Mouse (Mus musculus) lung, adult 2 months (tissue): Measurements from ENCODE around the gene Fdx1. TPM values are rescaled to one million over a fixed set of nuclear protein-coding genes. Genes with fewer than 3 reads are reported as not detected.

Source experiments
- DNase-seq: peaks from one replicate; pipeline ENCODE4 v3.0.0; 2022
- H3K4me1 ChIP-seq: fragments of 200-500 bp; 2 replicates; pipeline ENCODE4 v1.6.1; 2011; ENCODE audit warnings: low read length; ENCODE audit not compliant: control insufficient read depth, insufficient read depth
- H3K4me3 ChIP-seq: fragments of 200-500 bp; replicated peaks from 2 replicates; pipeline ENCODE3; 2011; ENCODE audit warnings: low read depth, mild to moderate bottlenecking, control low read depth, low read length; ENCODE audit errors: extremely low read depth
- CTCF ChIP-seq: fragments of 200-500 bp; IDR thresholded peaks from 2 replicates; pipeline ENCODE4 v1.5.1; 2011; ENCODE audit warnings: mild to moderate bottlenecking, low read length, control low read depth; ENCODE audit not compliant: insufficient read depth
- POLR2A ChIP-seq: fragments of 200-500 bp; IDR thresholded peaks from 2 replicates; pipeline ENCODE4 v1.6.1; 2011; ENCODE audit warnings: low read depth, mild to moderate bottlenecking, control low read depth, low read length, borderline replicate concordance; ENCODE audit errors: extremely low read depth
- WGBS: fragments of 180-500 bp; shearing (Covaris S2); methylation state at CpG from one replicate; pipeline ENCODE4 v1.1.7; 2018; 5-methylcytosine and 5-hydroxymethylcytosine counted together
- polyA plus RNA-seq: library from polyadenylated mRNA; depleted of rRNA; stranded (reverse); fragments of >200 nt; gene quantifications from 2 replicates; pipeline ENCODE4 v1.2.3, GENCODE M21; 2012; rRNA removed

Gene Fdx1
- 106 and 178 TPM in 2 replicates for polyA plus RNA-seq

DNA sequence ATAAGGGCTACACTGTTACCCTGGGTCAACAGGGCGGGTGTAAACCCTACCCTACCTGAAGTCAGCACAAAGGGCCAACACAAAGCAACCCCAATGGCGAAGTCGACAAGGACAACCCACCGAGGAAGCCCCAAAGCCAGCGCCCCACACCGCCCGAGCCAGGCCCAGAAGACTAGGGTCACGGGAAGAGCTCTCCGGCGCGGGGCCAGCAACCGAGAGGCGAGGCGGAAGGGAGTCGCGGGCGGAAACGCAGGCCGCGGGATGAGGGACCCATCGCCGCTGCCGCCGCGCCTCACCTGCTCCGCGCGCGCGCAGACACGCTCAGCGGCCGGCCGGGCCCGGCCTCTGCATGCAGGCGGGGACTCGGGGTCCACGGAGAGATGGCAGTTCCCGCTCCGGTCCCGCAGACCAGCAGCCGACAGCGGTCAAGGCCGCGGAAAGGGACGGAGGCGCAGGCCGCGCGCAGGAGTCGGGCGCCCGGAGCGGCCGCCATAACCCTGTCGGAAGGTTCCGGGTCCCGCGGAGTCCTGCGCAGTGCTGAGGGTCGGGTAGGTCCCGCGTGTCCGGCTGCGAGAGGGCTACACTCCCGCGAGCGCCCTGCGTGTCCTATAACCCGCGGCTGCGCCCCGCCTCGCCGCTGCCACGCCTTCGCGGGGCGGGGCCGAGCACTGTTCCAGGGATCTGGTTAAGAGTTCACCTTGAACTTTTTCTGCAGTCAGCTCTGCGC, at the start of gene Fdx1:
Gene Fdx1 (minus strand): TSS at position 582 of the 727 bp plus-strand sequence.
- Histone ChIP-seq H3K4me1 (peaks cover 2% of the 10 kb centered on the region), H3K4me3 (peak within 1 kb of the TSS; percentile 90)
- TF ChIP-seq POLR2A (peak; percentile 81; the same call in 1 of the 2 replicates), CTCF (no peak)
- WGBS: 1% methylated on average over 73 of the region's 81 CpGs
- DNase-seq: peak; percentile 87

GRCm38 (mm10) chr9:52012781-52013436, 49.6 kb upstream of the Fdx1 start:
- WGBS: 83% methylated on average over 5 of the region's 5 CpGs
- Histone ChIP-seq H3K4me3 (no peak overlapping the region), H3K4me1 (0 out of 2 replicates have a peak, but pooled peaks cover 5% of the 10 kb centered on the region)
- no peak for TF ChIP-seq CTCF
- no peak for TF ChIP-seq POLR2A
- no peak for DNase-seq

GRCm38 (mm10) chr9:52012311-52012710, 49.0 kb upstream of the Fdx1 start:
- 93% methylated on average over 1 of the region's 1 CpGs for WGBS
- H3K4me3 ChIP-seq: no peak overlapping the region
- TF ChIP-seq POLR2A: no peak
- TF ChIP-seq CTCF: no peak
- H3K4me1 ChIP-seq: 0 out of 2 replicates have a peak, but pooled peaks cover 5% of the 10 kb centered on the region
- DNase-seq: no peak

DNA sequence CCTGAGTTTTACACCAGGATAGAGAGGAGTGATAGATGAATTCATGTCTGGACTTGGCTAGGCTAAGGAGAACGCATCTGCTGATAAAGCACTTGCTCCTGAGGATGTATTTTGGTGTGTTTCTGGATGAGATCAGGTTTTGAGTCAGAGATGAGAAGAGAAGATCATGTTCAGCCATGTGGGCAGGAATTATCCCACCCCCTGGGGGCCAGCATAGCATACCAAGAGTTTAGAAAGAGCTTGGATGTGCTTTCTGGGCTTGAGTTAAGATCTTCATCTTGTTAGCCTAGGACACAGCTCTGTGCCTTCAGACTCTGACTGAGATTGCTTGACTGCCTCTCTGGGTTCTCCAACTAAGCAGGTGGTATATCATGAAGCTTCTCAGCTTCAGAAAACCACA, 45.2 kb upstream of the Fdx1 start:
- WGBS: 94% methylated on average over 1 of the region's 1 CpGs
- DNase-seq: no peak

GRCm38 (mm10) chr9:52007341-52007740, 44.0 kb upstream of the Fdx1 start:
- no peak for DNase-seq
- WGBS: 72% methylated on average over 2 of the region's 2 CpGs
- TF ChIP-seq POLR2A (no peak), CTCF (no peak)
- Histone ChIP-seq H3K4me1 (no peaks in the 10 kb centered on the region), H3K4me3 (no peak overlapping the region)

More for the DNA sequence above, 45.2 kb upstream of the Fdx1 start:
- H3K4me1 ChIP-seq: no peaks in the 10 kb centered on the region
- H3K4me3 ChIP-seq: no peak overlapping the region
- TF ChIP-seq CTCF: no peak
- TF ChIP-seq POLR2A: no peak

- DNase-seq: no peak
- Histone ChIP-seq H3K4me1 (no peaks in the 10 kb centered on the region), H3K4me3 (no peak overlapping the region)
- TF ChIP-seq CTCF: no peak
- TF ChIP-seq POLR2A: no peak
- WGBS: 56% methylated on average over 4 of the region's 4 CpGs
Observed at GRCm38 (mm10) chr9:52003501-52003900, 40.1 kb upstream of the Fdx1 start.

GRCm38 (mm10) chr9:51995331-51996099, 32.2 kb upstream of the Fdx1 start:
- Histone ChIP-seq H3K4me3 (no peak overlapping the region), H3K4me1 (no peaks in the 10 kb centered on the region; the same call in 1 of the 2 replicates)
- WGBS: 76% methylated on average over 5 of the region's 5 CpGs
- DNase-seq: no peak
- TF ChIP-seq CTCF: no peak
- no peak for TF ChIP-seq POLR2A

DNA sequence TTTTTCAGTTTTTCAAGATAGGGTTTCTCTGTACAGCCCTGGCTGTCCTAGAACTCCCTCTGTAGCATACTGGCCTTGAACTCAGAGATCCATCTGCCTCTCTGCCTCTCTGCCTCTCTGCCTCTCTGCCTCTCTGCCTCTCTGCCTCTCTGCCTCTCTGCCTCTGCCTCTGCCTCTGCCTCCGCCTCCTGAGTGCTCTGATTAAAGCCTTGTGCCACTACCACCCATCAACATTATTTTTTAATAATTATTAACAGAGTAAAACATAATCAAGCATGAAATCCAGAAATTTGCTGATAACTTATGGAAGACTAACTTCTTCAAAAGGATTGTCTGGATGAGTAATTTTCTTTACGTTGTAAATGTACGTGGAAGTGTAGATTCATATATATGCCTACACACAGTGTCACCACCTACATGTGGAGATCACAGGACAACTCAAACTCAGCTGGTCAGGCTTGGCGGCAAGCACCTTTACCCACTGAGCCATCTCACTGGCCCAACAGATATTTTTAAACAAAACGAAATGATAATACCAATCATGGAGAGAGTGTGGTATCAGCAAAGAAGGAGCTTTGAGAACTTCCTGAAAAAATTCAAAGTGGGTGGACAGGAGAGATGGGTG, 31.4 kb upstream of the Fdx1 start:
- H3K4me1 ChIP-seq: no peaks in the 10 kb centered on the region; the same call in 1 of the 2 replicates
- 86% methylated on average over 5 of the region's 5 CpGs for WGBS
- DNase-seq: no peak
- no peak overlapping the region for H3K4me3 ChIP-seq
- TF ChIP-seq CTCF (no peak), POLR2A (no peak)
